Mouse (Mus musculus) neural tube, embryonic 12.5 days (tissue): ENCODE measurements at regions not wholly inside any gene's neighbourhood (a gene's known extent, or its start where the extent isn't known, plus 50 kb on each side); places are given as distances from the start of the nearest gene placed in this dataset.
A peak's percentile ranks its signal among the peaks of the same experiment; 100 is the strongest.

ENCODE experiments used
- ATAC-seq: fragments of 200-750 bp; cut with Nextera tagmentation; 2 replicates; pipeline ENCODE4 v1.8.0; 2017; ENCODE audit warnings: low read depth, mild to moderate bottlenecking, moderate TSS enrichment, moderate library complexity; ENCODE audit not compliant: low FRiP score
- H3K27ac ChIP-seq: fragments of 300-500 bp; sonication (generic); 2 replicates; pipeline ENCODE4 v1.5.1; 2016
- H3K27me3 ChIP-seq: fragments of 300-500 bp; sonication (generic); replicated peaks from 2 replicates; pipeline ENCODE4 v1.6.1; 2016; ENCODE audit warnings: mild to moderate bottlenecking
- H3K36me3 ChIP-seq: fragments of 300-500 bp; sonication (generic); 2 replicates; pipeline ENCODE4 v1.6.1; 2016; ENCODE audit warnings: mild to moderate bottlenecking
- H3K4me1 ChIP-seq: fragments of 300-500 bp; sonication (generic); 2 replicates; pipeline ENCODE4 v1.6.1; 2016
- H3K4me2 ChIP-seq: fragments of 300-500 bp; sonication (generic); replicated peaks from 2 replicates; pipeline ENCODE4 v1.6.1; 2016; ENCODE audit warnings: mild to moderate bottlenecking
- H3K4me3 ChIP-seq: fragments of 300-500 bp; sonication (generic); 2 replicates; pipeline ENCODE4 v1.5.1; 2016
- H3K9ac ChIP-seq: fragments of 300-500 bp; sonication (generic); 2 replicates; pipeline ENCODE4 v1.6.1; 2016; ENCODE audit warnings: mild to moderate bottlenecking
- H3K9me3 ChIP-seq: fragments of 300-500 bp; sonication (generic); 2 replicates; pipeline ENCODE4 v1.6.1; 2016; ENCODE audit warnings: mild to moderate bottlenecking
- WGBS: fragments of 180-500 bp; shearing (Covaris S2); methylation state at CpG from one replicate; pipeline ENCODE4 v1.1.7; 2016; 5-methylcytosine and 5-hydroxymethylcytosine counted together

DNA sequence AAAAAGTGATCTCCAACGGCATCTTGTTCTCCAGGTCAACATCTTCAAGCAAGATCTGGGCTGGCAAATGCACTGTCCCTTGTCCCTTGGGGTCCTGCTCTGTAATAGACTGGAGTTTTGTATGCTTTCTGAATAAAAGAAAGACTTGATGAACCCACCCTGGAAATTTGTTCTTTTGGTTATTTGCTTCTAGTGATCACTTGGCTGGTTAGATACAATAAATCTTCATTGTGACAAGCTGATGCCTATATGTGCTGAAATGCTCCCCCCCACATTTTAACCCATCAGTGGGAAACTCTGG lies 65.0 kb downstream of the Dmac1 start:
- no peaks in the 10 kb centered on the region for H3K27me3 ChIP-seq
- H3K36me3 ChIP-seq: no peaks in the 10 kb centered on the region
- WGBS: 47% methylated on average over 1 of the region's 1 CpGs
- H3K9ac ChIP-seq: no peak overlapping the region
- no peak overlapping the region for H3K27ac ChIP-seq
- no peak overlapping the region for H3K4me2 ChIP-seq
- H3K4me3 ChIP-seq: no peak overlapping the region
- no peaks in the 10 kb centered on the region for H3K9me3 ChIP-seq
- H3K4me1 ChIP-seq: peaks cover 5% of the 10 kb centered on the region; the same call in 1 of the 2 replicates
- ATAC-seq: peak; percentile 68

DNA sequence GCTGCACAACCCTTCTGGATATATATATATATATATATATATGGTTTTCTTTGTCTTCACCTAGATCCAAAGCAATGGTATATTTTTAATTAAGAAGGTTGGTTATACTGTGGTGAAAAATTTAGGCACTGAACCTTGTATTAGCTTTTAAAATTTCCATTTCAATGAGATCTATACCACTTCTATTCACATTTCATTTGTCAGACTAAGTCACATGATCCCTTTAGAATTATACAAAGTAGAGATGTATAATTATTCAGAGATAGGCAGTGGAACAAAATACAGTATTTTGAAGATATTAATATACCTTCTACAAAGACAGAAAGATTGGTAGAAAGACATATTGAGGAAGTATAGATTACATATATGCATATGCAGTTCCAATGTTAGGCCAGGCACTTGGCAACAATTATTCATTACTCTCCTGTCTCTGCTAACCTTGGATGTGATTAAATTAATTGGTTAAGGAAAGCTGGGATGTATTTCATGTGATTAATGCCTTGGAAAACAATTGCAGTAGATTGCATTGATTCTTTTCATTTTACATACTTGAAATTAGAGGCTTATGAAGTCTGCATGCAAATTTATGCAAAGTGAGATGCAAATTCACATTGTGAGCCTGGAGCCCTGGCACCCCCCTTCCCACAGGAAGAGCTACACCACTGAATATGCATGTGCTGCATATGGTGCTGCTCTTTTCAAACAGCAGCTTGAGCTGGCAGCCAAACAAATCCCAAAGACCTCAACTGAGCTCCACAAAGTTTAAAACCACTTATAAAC lies 65.5 kb downstream of the Dmac1 start:
- no peaks in the 10 kb centered on the region for H3K36me3 ChIP-seq
- H3K4me1 ChIP-seq: peaks cover 5% of the 10 kb centered on the region; the same call in 1 of the 2 replicates
- no peak overlapping the region for H3K27ac ChIP-seq
- H3K27me3 ChIP-seq: no peaks in the 10 kb centered on the region
- no peak overlapping the region for H3K4me2 ChIP-seq
- H3K4me3 ChIP-seq: no peak overlapping the region
- H3K9me3 ChIP-seq: no peaks in the 10 kb centered on the region
- no peak overlapping the region for H3K9ac ChIP-seq
- peak; percentile 96 for ATAC-seq
